Mouse (Mus musculus) liver, adult (tissue): Measurements from ENCODE around the gene Zswim7.

Experiments
- GATA4 ChIP-seq: IDR thresholded peaks from 2 replicates; pipeline ENCODE4 v1.6.1; 2014; ENCODE audit warnings: mild to moderate bottlenecking, low read length; ENCODE audit not compliant: insufficient replicate concordance

Gene Zswim7

DNA sequence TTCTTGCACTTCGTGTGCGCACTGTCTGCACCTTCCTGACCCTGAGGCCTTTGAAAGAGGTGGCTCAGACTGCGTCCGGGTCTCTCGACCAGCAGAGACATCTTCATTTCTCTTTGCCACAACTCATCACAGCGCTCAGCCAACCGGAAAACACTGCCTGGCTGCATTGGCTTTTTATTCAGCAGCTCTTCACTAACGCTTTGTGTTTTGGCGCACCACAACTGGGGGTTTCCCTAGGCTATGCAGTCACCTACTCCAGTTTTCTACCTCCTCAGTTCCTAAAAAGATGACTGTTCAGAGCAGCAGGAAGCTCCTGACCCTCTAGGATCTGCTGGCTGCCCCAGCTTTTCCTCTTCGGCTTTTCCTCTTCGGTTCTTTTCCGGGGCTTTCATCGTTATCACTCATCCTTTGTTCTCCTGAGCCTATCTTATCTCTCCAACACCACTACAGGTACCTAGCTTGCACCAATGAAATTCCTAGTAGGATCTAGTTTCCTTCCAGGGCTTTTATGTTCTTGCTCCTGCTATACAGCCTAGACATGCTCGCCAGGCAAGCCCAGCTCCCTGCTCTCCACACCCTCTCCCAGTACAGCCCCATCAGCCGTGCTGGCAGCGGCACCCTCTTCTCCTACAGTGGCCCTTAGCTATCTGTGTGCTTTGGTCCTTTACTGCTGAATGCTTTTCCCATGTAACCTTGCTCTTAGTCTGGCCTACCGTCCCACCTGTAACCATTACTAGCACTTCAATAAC, 14.5 kb downstream of the Zswim7 start:
- no peak for TF ChIP-seq GATA4

GRCm38 (mm10) chr11:62265642-62266041, 15.5 kb downstream of the Zswim7 start:
- no peak for TF ChIP-seq GATA4

GRCm38 (mm10) chr11:62264018-62264417, 17.2 kb downstream of the Zswim7 start:
- no peak for TF ChIP-seq GATA4

DNA sequence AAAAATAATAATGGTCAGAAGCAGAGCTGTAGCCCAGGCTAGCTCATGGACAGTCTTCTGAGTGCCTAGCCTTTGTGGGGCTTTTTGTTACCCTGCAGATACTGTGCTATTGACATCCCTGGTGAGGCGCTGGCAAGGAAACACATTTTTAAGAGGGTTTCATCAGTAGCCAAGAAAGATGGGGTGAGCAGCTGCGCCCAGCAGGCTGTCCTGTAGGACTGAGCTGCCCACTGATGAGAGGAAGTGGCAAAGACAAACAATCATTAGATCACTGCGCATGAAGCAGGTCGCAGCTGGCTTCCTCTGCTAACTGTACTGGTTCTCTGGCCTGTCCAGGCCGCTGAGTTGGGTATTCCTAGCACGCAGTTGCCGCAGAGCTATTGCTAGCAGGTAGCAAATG, 17.6 kb downstream of the Zswim7 start:
- TF ChIP-seq GATA4, result no peak

GRCm38 (mm10) chr11:62259214-62259613, 22.0 kb downstream of the Zswim7 start:
- no peak for TF ChIP-seq GATA4

GRCm38 (mm10) chr11:62253380-62253779, 27.8 kb downstream of the Zswim7 start:
- TF ChIP-seq GATA4, result no peak

GRCm38 (mm10) chr11:62251047-62251446, 30.1 kb downstream of the Zswim7 start:
- no peak for TF ChIP-seq GATA4

DNA sequence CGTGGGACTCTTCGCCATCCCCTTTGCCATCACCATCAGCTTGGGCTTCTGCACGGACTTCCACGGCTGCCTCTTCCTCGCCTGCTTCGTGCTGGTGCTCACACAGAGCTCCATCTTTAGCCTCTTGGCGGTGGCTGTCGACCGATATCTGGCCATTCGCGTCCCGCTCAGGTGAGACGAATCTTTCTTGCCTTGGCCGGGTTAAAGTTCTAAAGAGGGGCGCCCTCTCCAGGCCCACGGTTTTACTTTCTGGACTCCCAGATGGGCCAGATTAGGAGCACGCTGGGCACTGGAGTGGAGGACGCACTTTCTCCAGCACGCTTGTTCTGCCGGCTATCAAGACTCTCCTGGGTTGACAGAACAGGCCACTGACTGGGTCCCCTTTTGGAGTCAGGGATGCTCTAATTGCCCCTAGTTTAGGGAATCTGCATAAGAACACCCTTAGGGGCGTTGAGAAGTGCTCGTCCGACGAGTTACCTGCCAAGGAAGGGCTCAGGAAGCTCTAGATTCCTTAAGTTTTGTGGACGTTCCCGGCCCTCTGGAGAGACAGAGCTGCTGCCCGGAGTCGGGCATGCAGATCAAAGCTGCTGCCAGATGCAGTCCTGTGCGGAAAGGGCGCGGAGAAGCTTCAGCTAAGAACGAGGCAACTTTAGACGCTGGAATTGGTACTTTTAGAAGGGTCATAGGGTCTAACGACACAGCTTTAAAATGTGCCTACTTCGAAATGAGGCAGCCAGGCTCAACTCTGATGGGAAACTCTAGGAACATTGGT, 31.7 kb downstream of the Zswim7 start:
- no peak for TF ChIP-seq GATA4

DNA sequence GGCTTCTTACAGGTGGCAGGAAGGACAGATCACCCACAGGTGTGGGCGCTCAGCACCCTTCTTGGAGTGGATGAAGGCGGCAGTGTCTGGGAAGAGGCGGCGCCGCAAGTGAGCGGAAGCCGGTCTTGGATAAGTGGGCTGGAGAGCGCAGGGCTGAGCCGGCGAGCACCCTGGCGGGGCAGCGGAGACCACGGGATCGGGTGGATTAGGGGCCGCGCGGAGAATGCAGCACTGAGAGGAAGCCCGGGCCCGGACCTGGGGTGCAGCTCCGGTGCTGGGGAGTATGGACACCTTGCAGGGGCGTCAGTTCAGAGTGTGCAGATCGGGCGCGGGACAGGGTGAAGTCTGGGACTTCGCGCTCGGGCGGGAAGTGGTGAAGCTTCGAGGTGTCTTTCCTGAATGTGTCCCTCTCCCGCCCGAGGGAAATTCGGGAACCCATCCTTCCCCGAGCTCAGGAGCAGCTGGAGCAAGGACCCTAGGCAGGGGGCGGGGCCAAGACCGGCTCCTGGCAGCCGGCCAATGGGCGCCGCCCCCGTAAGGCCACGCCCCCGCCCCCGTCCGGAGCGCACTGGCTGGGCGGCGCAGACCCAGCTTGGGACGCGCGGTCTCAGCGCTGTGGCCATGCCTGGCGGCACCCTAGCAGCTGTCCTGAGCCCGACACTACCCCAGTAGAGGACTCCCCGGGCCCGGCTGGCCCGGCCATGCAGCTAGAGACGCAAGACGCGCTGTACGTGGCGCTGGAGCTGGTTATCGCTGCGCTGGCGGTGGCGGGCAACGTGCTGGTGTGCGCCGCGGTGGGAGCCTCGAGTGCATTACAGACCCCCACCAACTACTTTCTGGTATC, 32.6 kb downstream of the Zswim7 start, which contains the start of gene Adora2b:
TSS of gene Adora2b (plus strand) at position 584 of the 844 bp plus-strand sequence.
- TF ChIP-seq GATA4, result no peak

DNA sequence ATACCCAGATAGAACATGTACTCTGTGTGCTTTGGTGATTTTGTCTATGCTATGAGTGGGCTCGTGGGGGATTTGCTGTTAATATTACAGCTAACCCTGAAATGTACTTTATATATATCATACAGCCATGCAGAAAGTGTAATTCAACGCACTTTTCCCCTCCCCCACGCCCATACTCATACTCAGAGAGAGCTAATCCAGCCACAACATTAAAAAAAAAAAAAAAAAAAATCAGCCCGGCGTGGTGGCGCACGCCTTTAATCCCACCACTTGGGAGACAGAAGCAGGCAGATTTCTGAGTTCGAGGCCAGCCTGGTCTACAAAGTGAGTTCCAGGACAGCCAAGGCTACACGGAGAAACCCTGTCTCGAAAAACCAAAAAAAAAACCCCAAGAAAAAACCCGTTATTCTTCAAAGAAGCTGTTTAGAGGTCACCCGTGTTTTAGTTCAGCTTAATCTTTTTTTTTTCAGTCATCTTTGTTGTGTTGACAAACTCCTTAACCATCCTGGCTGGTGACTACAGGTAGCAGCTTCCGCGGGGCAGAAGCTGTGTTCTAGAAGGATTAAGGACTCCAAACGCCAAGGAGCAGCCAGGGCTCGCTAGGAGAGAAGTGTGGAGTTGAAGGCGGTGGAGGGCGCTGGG, 33.3 kb downstream of the Zswim7 start:
- TF ChIP-seq GATA4, result no peak

DNA sequence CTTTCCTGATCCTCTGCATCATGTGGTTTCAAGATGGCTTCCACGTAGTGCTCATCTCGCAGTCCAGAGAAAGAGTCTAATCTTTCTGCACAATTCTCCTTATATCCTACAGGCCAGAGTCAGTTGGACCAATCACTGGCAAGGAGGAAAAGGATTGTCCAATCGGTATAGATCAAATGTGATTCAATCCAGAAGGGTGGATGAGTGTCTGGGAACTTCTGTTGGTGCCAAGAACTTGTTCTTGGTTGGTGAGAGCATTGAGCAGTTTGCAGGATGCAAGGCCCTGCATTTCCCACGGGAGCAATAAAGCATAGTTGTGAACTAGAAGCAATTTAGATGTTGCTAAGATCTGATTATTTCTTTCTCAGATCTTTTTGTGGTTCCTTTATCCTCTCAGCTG, 36.7 kb downstream of the Zswim7 start:
- no peak for TF ChIP-seq GATA4

DNA sequence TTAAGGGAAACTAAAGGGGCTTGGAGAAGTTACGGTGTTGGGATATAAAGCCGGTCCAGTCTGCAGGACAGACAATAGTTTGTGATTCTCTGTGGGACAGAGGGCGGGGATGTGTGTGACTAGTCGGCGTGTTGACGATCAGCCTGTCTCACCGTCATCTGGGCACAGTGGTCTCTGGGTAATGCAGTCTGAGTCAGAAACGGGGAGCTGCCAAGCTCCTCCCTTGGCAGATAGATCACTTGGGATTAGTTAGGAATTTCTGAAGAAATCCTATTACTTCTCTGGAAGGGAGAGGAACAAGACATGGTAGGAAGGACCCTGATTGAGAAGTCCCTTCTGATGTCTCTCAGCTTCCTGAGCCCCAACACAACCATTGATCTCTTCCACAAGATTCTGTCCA, 37.3 kb downstream of the Zswim7 start:
- no peak for TF ChIP-seq GATA4

- no peak for TF ChIP-seq GATA4
Observed at GRCm38 (mm10) chr11:62240631-62241261, 40.4 kb downstream of the Zswim7 start.

DNA sequence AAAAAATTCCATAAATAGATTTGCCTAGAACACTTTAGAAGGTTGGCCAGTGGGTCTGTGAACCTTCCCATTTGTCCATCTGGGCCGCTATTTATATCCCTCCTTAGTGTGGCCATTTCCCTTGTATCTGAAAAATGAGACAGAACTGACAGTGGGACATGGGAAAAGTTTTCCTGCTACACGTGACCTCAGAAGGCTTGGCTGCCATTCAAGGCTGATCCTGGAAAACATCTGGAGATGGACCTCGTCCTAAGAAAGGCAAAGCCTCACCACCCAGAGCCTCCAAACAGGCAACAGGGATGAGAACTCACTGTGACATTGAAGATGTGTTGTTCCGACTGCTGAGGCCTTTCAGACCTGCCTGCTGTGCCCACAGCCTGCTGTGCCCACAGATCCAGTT, 56.4 kb downstream of the Zswim7 start:
- no peak for TF ChIP-seq GATA4
